ENCODE assay signal across 21 mouse cellular contexts in genomic region chr9:102196856-102197255, GRCm38 (mm10).
DNase-seq lines count a peak whose midpoint lies in the region; ATAC-seq and TF ChIP-seq lines count a peak whose summit lies in the region.
"Had no signal": no experiment of that assay in that cellular context is flagged by ENCODE, and none has a peak within 500 bp of the region (broad histone marks: within the 10 kb centered on the region; RNA-seq: fewer than 3 reads in every experiment).

No protein-coding gene starts in this region.

- H3K27ac ChIP-seq in liver, adult 2 months (replicated peaks; ENCODE audit: insufficient read depth, low read depth, low read length), result no peak overlapping the region
- no peak overlapping the region for H3K27ac ChIP-seq in liver, embryonic 11.5 days (ENCODE audit: low read depth, low read length)
- H3K27ac ChIP-seq in midbrain, embryonic 11.5 days (ENCODE audit: low read depth, low read length), result no peak overlapping the region
- H3K27ac ChIP-seq in left cerebral cortex, adult 2 months, result no peak overlapping the region
- H3K27ac ChIP-seq: forebrain, embryonic 12.5 days; heart, embryonic 13.5 days; hindbrain, embryonic 15.5 days; kidney, postnatal 0 days; limb, embryonic 10.5 days; midbrain, embryonic 10.5 days had no signal

- no peak for TF ChIP-seq POLR2A in liver, adult 2 months (IDR thresholded peaks at IDR 0.05; ENCODE audit: extremely low read depth, insufficient read depth, low read length)

- ATAC-seq in liver, embryonic 11.5 days (replicated peaks; ENCODE audit: low FRiP score), result no peak
- peak; percentile 21; the same call in 1 of the 2 replicates for ATAC-seq in megakaryocyte, adult 5-6 weeks (ENCODE audit: poor library complexity, severe bottlenecking)
- ATAC-seq in midbrain, embryonic 11.5 days (ENCODE audit: low FRiP score), result no peak
- ATAC-seq: intestine, embryonic 16.5 days had no signal

- H3K27me3 ChIP-seq in liver, adult 2 months (ENCODE audit: control insufficient read depth, insufficient read depth, low read length), result no peaks in the 10 kb centered on the region
- no peaks in the 10 kb centered on the region for H3K27me3 ChIP-seq in liver, embryonic 11.5 days (replicated peaks; ENCODE audit: control insufficient read depth, insufficient read depth, low read length)
- peaks cover 9% of the 10 kb centered on the region; the same call in 1 of the 2 replicates for H3K27me3 ChIP-seq in midbrain, embryonic 11.5 days (ENCODE audit: control insufficient read depth, insufficient read depth, low read length)

- 28% methylated on average over 6 of the region's 6 CpGs for WGBS in liver, adult 2 months
- WGBS in liver, embryonic 11.5 days, result 80% methylated on average over 6 of the region's 6 CpGs
- whole genome bisulfite sequencing in midbrain, embryonic 11.5 days, result 93% methylated on average over 6 of the region's 6 CpGs

- H3K9me3 ChIP-seq in liver, embryonic 11.5 days (ENCODE audit: control insufficient read depth, low read length), result no peaks in the 10 kb centered on the region
- no peaks in the 10 kb centered on the region for H3K9me3 ChIP-seq in midbrain, embryonic 11.5 days (ENCODE audit: control insufficient read depth, low read length)
- H3K9me3 ChIP-seq: forebrain, embryonic 12.5 days; heart, embryonic 13.5 days; hindbrain, embryonic 15.5 days; limb, embryonic 10.5 days; midbrain, embryonic 10.5 days had no signal

- no peak for TF ChIP-seq CTCF in liver, adult 2 months (IDR thresholded peaks at IDR 0.05; ENCODE audit: low read depth, low read length)
- no peak for TF ChIP-seq CTCF in left cerebral cortex, adult 2 months (IDR thresholded peaks at IDR 0.05)

- H3K4me2 ChIP-seq in liver, embryonic 11.5 days, result no peak overlapping the region
- no peak overlapping the region for H3K4me2 ChIP-seq in midbrain, embryonic 11.5 days
- H3K4me2 ChIP-seq: forebrain, embryonic 12.5 days; heart, embryonic 13.5 days; hindbrain, embryonic 15.5 days; lung, embryonic 14.5 days had no signal

- peak; percentile 95 for DNase-seq in liver, adult 2 months (ENCODE audit: extremely low read depth, low read depth, low spot score)
- no peak for DNase-seq in liver, embryonic 11.5 days (ENCODE audit: low spot score)
- DNase-seq in adrenal gland, postnatal 10 days, result peak; percentile 72
- peak; percentile 67 to 76 for DNase-seq in lung, adult 18-20 months
- DNase-seq in midbrain, embryonic 11.5 days (ENCODE audit: low spot score, missing footprints), result no peak
- no peak for DNase-seq in layer of hippocampus, adult 9-11 months
- DNase-seq in left cerebral cortex, adult 2 months (ENCODE audit: extremely low spot score in 1 of 2, low spot score in 2 of 2), result no peak
- DNase-seq: cerebellum, adult 9-11 months; heart, postnatal 36 days; lung, embryonic 14.5 days; spleen, adult 18-20 months; thymus, adult 2 months had no signal

- H3K9ac ChIP-seq in liver, adult 2 months (ENCODE audit: low read depth, low read length), result no peak overlapping the region
- no peak overlapping the region for H3K9ac ChIP-seq in liver, embryonic 11.5 days (ENCODE audit: low read depth, low read length)
- H3K9ac ChIP-seq in midbrain, embryonic 11.5 days (ENCODE audit: low read length), result no peak overlapping the region
- H3K9ac ChIP-seq: forebrain, embryonic 12.5 days; heart, embryonic 13.5 days; hindbrain, embryonic 15.5 days; lung, embryonic 14.5 days had no signal

- H3K4me1 ChIP-seq in liver, adult 2 months (ENCODE audit: control insufficient read depth, insufficient read depth, low read length), result 0 out of 2 replicates have a peak, but pooled peaks cover 1% of the 10 kb centered on the region
- no peaks in the 10 kb centered on the region for H3K4me1 ChIP-seq in liver, embryonic 11.5 days (replicated peaks; ENCODE audit: control insufficient read depth, insufficient read depth, low read length)
- peaks cover 12% of the 10 kb centered on the region for H3K4me1 ChIP-seq in midbrain, embryonic 11.5 days (ENCODE audit: control insufficient read depth, insufficient read depth, low read length)
- H3K4me1 ChIP-seq: heart, embryonic 13.5 days had no signal

- no peak overlapping the region for H3K4me3 ChIP-seq in liver, adult 2 months (ENCODE audit: insufficient read depth, low read depth, low read length)
- H3K4me3 ChIP-seq in liver, embryonic 11.5 days (ENCODE audit: low read depth, low read length), result no peak overlapping the region
- H3K4me3 ChIP-seq in midbrain, embryonic 11.5 days (ENCODE audit: low read depth, low read length), result no peak overlapping the region
- no peak overlapping the region for H3K4me3 ChIP-seq in left cerebral cortex, adult 2 months
- H3K4me3 ChIP-seq: forebrain, embryonic 12.5 days; heart, embryonic 13.5 days; hindbrain, embryonic 15.5 days; limb, embryonic 10.5 days; midbrain, embryonic 10.5 days; myocyte had no signal

- intact Hi-C loops in left cerebral cortex, adult 2 months (cut with DNase I), result no loop called here

- no peaks in the 10 kb centered on the region for H3K79me2 ChIP-seq in liver, adult 2 months (ENCODE audit: control insufficient read depth, insufficient read depth, low read length)

- no peaks in the 10 kb centered on the region for H3K36me3 ChIP-seq in liver, adult 2 months (ENCODE audit: control insufficient read depth, insufficient read depth, low read length)
- H3K36me3 ChIP-seq in liver, embryonic 11.5 days (ENCODE audit: control insufficient read depth, insufficient read depth, low read length), result no peaks in the 10 kb centered on the region
- H3K36me3 ChIP-seq in midbrain, embryonic 11.5 days (ENCODE audit: control insufficient read depth, insufficient read depth, low read length), result no peaks in the 10 kb centered on the region
- H3K36me3 ChIP-seq: forebrain, embryonic 12.5 days; heart, embryonic 13.5 days; hindbrain, embryonic 15.5 days; limb, embryonic 10.5 days had no signal

Comparison
In these comparisons a context has a peak if more than half of its experiments do, and no peak if none do; other contexts are left out.
1. DNase-seq: peak in liver, adult 2 months (single experiment), adrenal gland, postnatal 10 days (single experiment) and lung, adult 18-20 months (2 of 2); none in liver, embryonic 11.5 days (single experiment), midbrain, embryonic 11.5 days (single experiment), layer of hippocampus, adult 9-11 months (single experiment) and left cerebral cortex, adult 2 months (0 of 2).